Mouse (Mus musculus) liver, embryonic 14.5 days (tissue): ENCODE data around the gene Lysmd2. TPM values are rescaled to one million over a fixed set of nuclear protein-coding genes. Genes with fewer than 3 reads are reported as not detected.

Experiments used
- ATAC-seq: fragments of 200-750 bp; cut with Nextera tagmentation; 2 replicates; pipeline ENCODE4 v1.8.0; 2017; ENCODE audit warnings: moderate number of reproducible peaks, mild to moderate bottlenecking, moderate library complexity; ENCODE audit not compliant: insufficient read depth
- DNase-seq, 3 experiments: peaks; one replicate each; pipeline ENCODE4 v3.0.0-alpha.2; 2012 to 2013; ENCODE audit warnings: low read depth in 3 of 3, low spot score in 3 of 3
- H3K27ac ChIP-seq: fragments of 300-500 bp; sonication (generic); 2 replicates; pipeline ENCODE4 v1.5.1; 2014; ENCODE audit warnings: moderate library complexity, mild to moderate bottlenecking, control low read depth, inconsistent platforms
- H3K27me3 ChIP-seq: fragments of 300-500 bp; sonication (generic); 2 replicates; pipeline ENCODE4 v1.6.1; 2014; ENCODE audit warnings: mild to moderate bottlenecking, low read length, moderate library complexity; ENCODE audit not compliant: control insufficient read depth, insufficient read depth
- H3K36me3 ChIP-seq: fragments of 300-500 bp; sonication (generic); replicated peaks from 2 replicates; pipeline ENCODE4 v1.6.1; 2014; ENCODE audit warnings: low read depth; ENCODE audit not compliant: control insufficient read depth, insufficient read depth
- H3K4me1 ChIP-seq, 2 experiments: fragments of 200-500 bp in 1 of 2; fragments of 300-500 bp in 1 of 2; sonication (generic) in 1 of 2; replicated peaks; 2 replicates each; pipeline ENCODE4 v1.6.1; 2012 to 2014; ENCODE audit warnings: antibody characterized with exemption in 1 of 2, inconsistent platforms in 1 of 2, low read length in 1 of 2; ENCODE audit not compliant: control insufficient read depth in 2 of 2, insufficient read depth in 2 of 2
- H3K4me2 ChIP-seq: fragments of 300-500 bp; sonication (generic); 2 replicates; pipeline ENCODE4 v1.6.1; 2014; ENCODE audit warnings: low read depth, mild to moderate bottlenecking, control low read depth, moderate library complexity
- H3K4me3 ChIP-seq, 2 experiments: fragments of 200-500 bp in 1 of 2; fragments of 300-500 bp in 1 of 2; sonication (generic) in 1 of 2; 2 replicates each; pipeline ENCODE4 v1.5.1; 2012 to 2014; ENCODE audit warnings: low read depth in 2 of 2, low read length in 2 of 2, mild to moderate bottlenecking in 2 of 2, control low read depth in 1 of 2, inconsistent platforms in 1 of 2, moderate library complexity in 1 of 2; ENCODE audit not compliant: insufficient read depth in 1 of 2
- H3K9ac ChIP-seq: fragments of 300-500 bp; sonication (generic); replicated peaks from 2 replicates; pipeline ENCODE4 v1.6.1; 2014; ENCODE audit warnings: mild to moderate bottlenecking, control low read depth, moderate library complexity
- H3K9me3 ChIP-seq: fragments of 300-500 bp; sonication (generic); 2 replicates; pipeline ENCODE4 v1.6.1; 2016; ENCODE audit warnings: low read length, mixed read lengths; ENCODE audit not compliant: control insufficient read depth
- CTCF ChIP-seq: IDR thresholded peaks from 2 replicates; pipeline ENCODE4 v1.5.1; 2016; ENCODE audit warnings: antibody characterized with exemption, low read depth, control low read depth
- EP300 ChIP-seq: IDR thresholded peaks from 2 replicates; pipeline ENCODE4 v1.6.1; 2016; ENCODE audit warnings: antibody characterized with exemption, low read depth
- WGBS: fragments of 180-500 bp; shearing (Covaris S2); extraction: QIAGEN DNeasy Blood & Tissue Kit; methylation state at CpG from one replicate; pipeline ENCODE4 v1.1.7; 2014; ENCODE audit not compliant: insufficient replicate concordance; 5-methylcytosine and 5-hydroxymethylcytosine counted together
- polyA plus RNA-seq, 2 experiments: library from polyadenylated mRNA; depleted of rRNA in 1 of 2; stranded (reverse) in 1 of 2; unstranded in 1 of 2; fragments of >200 nt; fragmentation: Nextera tagmentation in 1 of 2; extraction: Ambion mirVana in 1 of 2; gene quantifications; 2 replicates each; pipeline versions ENCODE4 v1.2.1 to v1.2.3; 2012 to 2014

Gene Lysmd2
- polyA plus RNA-seq, 2 experiments, result 1.3 to 2.8 TPM

DNA sequence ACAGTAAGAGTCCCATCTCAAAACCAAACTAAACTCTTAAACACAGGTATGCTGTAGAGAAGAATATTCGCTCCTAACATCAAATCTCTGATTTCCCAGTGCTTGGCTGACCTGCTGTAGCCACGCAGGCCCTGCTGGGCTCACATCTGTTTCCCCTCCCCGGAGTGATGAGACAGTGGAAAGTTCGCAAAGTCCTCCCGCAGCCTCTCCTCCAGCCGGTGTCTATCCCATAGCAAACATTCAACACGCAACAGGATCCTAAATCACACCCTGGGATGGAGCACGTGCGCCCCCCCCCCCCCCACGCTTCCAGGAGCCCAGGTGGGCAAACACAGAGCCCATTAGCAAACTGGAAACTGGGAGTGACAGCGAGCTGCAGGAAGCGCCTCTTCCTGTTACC, 24.0 kb upstream of the Lysmd2 start:
- Histone ChIP-seq H3K4me3 (no peak overlapping the region), H3K9me3 (no peaks in the 10 kb centered on the region), H3K9ac (no peak overlapping the region), H3K36me3 (no peaks in the 10 kb centered on the region), H3K27me3 (no peaks in the 10 kb centered on the region), H3K27ac (no peak overlapping the region), H3K4me2 (no peak overlapping the region), H3K4me1 (no peaks in the 10 kb centered on the region)
- DNase-seq, result no peak
- TF ChIP-seq EP300, result no peak
- no peak for TF ChIP-seq CTCF
- WGBS, result 12% methylated on average over 12 of the region's 12 CpGs
- no peak for ATAC-seq

- no peaks in the 10 kb centered on the region for H3K36me3 ChIP-seq
- ATAC-seq (no peak), DNase-seq (no peak)
- no peak overlapping the region for H3K4me3 ChIP-seq
- WGBS, result 49% methylated on average over 4 of the region's 4 CpGs
- H3K9me3 ChIP-seq, result no peaks in the 10 kb centered on the region
- no peak overlapping the region for H3K9ac ChIP-seq
- no peaks in the 10 kb centered on the region for H3K4me1 ChIP-seq
- H3K4me2 ChIP-seq, result no peak overlapping the region
- H3K27me3 ChIP-seq, result peaks cover 31% of the 10 kb centered on the region
- H3K27ac ChIP-seq, result no peak overlapping the region
- TF ChIP-seq EP300 (no peak), CTCF (no peak)
These were observed 18.0 kb upstream of the Lysmd2 start for GRCm38 (mm10) chr9:75607496-75607895.

DNA sequence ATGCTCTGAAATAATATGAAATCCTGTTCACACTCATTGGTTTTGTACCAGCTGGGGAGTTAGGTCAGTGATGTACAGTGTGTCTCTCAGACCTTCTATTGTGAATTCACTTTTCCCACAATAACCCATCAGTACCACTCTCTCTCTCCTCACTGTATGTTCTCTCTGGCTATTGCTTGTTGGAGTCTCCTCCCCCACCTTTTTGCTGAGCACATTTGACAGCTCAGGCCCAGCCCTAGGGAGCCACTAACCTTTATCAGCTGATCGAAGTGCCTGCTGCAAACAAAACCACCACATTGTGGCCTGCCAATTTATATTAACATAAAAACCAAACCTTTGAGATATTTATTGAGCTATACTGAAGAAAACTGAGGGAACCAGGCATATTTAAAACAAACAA, 16.0 kb upstream of the Lysmd2 start:
- Histone ChIP-seq H3K9ac (no peak overlapping the region), H3K4me3 (no peak overlapping the region), H3K36me3 (no peaks in the 10 kb centered on the region), H3K4me2 (no peak overlapping the region), H3K4me1 (no peaks in the 10 kb centered on the region), H3K9me3 (no peaks in the 10 kb centered on the region), H3K27ac (no peak overlapping the region), H3K27me3 (peaks cover 31% of the 10 kb centered on the region)
- WGBS, result 22% methylated on average over 1 of the region's 1 CpGs
- no peak for ATAC-seq
- TF ChIP-seq CTCF, result no peak
- no peak for TF ChIP-seq EP300
- DNase-seq, result no peak

DNA sequence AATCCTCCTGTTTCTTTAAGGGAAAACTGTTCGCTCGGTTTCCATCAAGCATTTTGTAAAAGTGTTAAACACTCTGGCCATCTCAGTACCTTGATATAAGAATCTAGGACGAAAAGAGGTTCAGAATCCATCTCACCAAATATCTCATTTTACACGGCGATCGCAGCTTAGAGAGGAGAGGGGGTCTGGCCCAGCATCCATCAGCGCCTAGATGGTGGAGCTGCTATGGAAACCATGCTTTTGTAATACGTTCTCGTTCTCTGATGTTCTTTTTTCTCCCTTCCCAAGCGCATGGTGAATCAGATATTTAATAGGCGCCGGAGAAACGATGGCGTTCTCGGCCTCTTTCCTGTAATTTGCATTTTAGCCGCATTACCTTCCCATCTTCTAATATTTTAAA, 15.6 kb upstream of the Lysmd2 start:
- no peaks in the 10 kb centered on the region for H3K9me3 ChIP-seq
- ATAC-seq (no peak), DNase-seq (no peak)
- WGBS, result 35% methylated on average over 16 of the region's 16 CpGs
- no peak overlapping the region for H3K4me2 ChIP-seq
- H3K27ac ChIP-seq, result no peak overlapping the region
- TF ChIP-seq CTCF (no peak), EP300 (no peak)
- no peak overlapping the region for H3K4me3 ChIP-seq
- H3K36me3 ChIP-seq, result no peaks in the 10 kb centered on the region
- no peak overlapping the region for H3K9ac ChIP-seq
- H3K4me1 ChIP-seq, result no peaks in the 10 kb centered on the region
- peaks cover 31% of the 10 kb centered on the region for H3K27me3 ChIP-seq

- DNase-seq (no peak), ATAC-seq (no peak)
- 2% methylated on average over 74 of the region's 74 CpGs for WGBS
- Histone ChIP-seq H3K4me3 (peak within 1 kb of the TSS; percentile 18 to 43), H3K27me3 (peaks cover 31% of the 10 kb centered on the region), H3K36me3 (no peaks in the 10 kb centered on the region), H3K4me1 (no peaks in the 10 kb centered on the region), H3K4me2 (peak within 1 kb of the TSS; percentile 52), H3K27ac (no peak within 1 kb of the TSS), H3K9me3 (no peaks in the 10 kb centered on the region), H3K9ac (no peak within 1 kb of the TSS)
- TF ChIP-seq CTCF, result no peak
These were observed 14.7 kb upstream of the Lysmd2 start, which contains the start of gene Tmod2 for GRCm38 (mm10) chr9:75610571-75611493. Gene Tmod2 (minus strand): TSS chr9:75611325.
